Mouse (Mus musculus): ENCODE measurements around the gene Gm498. TPM values are rescaled to one million over a fixed set of nuclear protein-coding genes. Genes with fewer than 3 reads are reported as not detected.

The Gm498 gene
- polyA plus RNA-seq, 1 experiment from 2014 or later = not detected

GRCm38 (mm10) chr7:143905176-143905575, 38.5 kb downstream of the Gm498 start:
- no peak overlapping the region for H3K27ac ChIP-seq
- 89% methylated on average over 1 of the region's 1 CpGs for WGBS
- H3K4me2 ChIP-seq = no peak overlapping the region
- H3K4me3 ChIP-seq (replicated peaks) = no peak overlapping the region
- peaks cover 8% of the 10 kb centered on the region; the same call in 1 of the 2 replicates for H3K27me3 ChIP-seq
- no peak for ATAC-seq (ENCODE audit: low FRiP score)
- no peak overlapping the region for H3K9ac ChIP-seq
- H3K9me3 ChIP-seq = no peaks in the 10 kb centered on the region
- H3K36me3 ChIP-seq (replicated peaks) = no peaks in the 10 kb centered on the region
- H3K4me1 ChIP-seq = no peaks in the 10 kb centered on the region

DNA sequence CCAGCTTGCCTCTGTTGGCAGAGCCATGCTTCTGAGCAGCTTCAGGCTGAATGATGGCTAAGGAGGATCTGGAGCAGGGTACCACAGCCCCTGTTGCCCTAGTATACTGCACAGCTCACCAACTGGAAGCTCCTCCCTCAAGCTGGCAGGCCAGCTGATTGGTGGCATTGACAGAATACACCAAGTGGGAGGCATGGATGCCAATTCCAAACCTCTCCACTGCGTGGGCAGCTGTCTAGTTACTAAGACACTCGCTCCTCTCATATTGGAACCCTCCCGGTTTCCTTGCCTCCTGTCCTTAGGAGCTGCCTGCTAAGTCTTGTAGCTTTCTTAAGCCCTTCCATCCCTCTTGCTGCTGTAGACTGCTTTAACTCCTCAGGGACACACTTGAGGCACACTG, 39.0 kb downstream of the Gm498 start:
- no peak overlapping the region for H3K27ac ChIP-seq
- H3K9me3 ChIP-seq = no peaks in the 10 kb centered on the region
- H3K27me3 ChIP-seq = peaks cover 8% of the 10 kb centered on the region; the same call in 1 of the 2 replicates
- no peak overlapping the region for H3K4me3 ChIP-seq (replicated peaks)
- H3K36me3 ChIP-seq (replicated peaks) = no peaks in the 10 kb centered on the region
- ATAC-seq (ENCODE audit: low FRiP score) = no peak
- WGBS = 80% methylated on average over 3 of the region's 3 CpGs
- no peak overlapping the region for H3K9ac ChIP-seq
- no peaks in the 10 kb centered on the region for H3K4me1 ChIP-seq
- no peak overlapping the region for H3K4me2 ChIP-seq

DNA sequence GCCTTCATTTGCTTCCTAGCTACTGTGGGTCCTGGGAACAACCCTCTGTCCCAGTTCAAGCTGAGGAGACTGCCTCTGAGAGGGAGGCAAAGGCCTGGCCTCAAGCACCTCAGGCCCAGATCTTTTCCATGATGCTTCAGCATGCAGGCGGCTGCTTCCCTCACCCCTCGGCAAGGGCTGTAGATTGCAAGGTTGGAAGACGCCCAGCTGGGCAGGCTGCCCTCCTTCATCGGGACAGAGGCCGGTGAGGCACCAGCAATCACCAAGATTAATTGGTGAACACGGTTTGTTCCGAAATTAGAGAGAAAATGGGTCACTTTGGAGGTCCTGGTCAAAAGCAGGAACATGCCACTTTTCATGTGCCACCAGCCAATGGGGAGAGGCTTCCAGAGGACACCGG, 47.0 kb downstream of the Gm498 start:
- Histone ChIP-seq H3K9ac (no peak overlapping the region), H3K4me3 (replicated peaks) (no peak overlapping the region), H3K4me1 (no peaks in the 10 kb centered on the region), H3K27ac (no peak overlapping the region), H3K27me3 (no peaks in the 10 kb centered on the region; the same call in 1 of the 2 replicates), H3K36me3 (replicated peaks) (no peaks in the 10 kb centered on the region), H3K4me2 (no peak overlapping the region), H3K9me3 (no peaks in the 10 kb centered on the region)
- no peak for ATAC-seq (ENCODE audit: low FRiP score)
- WGBS = 94% methylated on average over 8 of the region's 8 CpGs

- no peak overlapping the region for H3K4me2 ChIP-seq
- H3K9me3 ChIP-seq = no peaks in the 10 kb centered on the region
- 77% methylated on average over 3 of the region's 3 CpGs for WGBS
- no peaks in the 10 kb centered on the region for H3K27me3 ChIP-seq
- H3K36me3 ChIP-seq (replicated peaks) = no peaks in the 10 kb centered on the region
- no peak for ATAC-seq (ENCODE audit: low FRiP score)
- no peaks in the 10 kb centered on the region for H3K4me1 ChIP-seq
- no peak overlapping the region for H3K4me3 ChIP-seq (replicated peaks)
- H3K27ac ChIP-seq = no peak overlapping the region
- H3K9ac ChIP-seq = no peak overlapping the region
Measured at GRCm38 (mm10) chr7:143919031-143919679, 52.5 kb downstream of the Gm498 start.

DNA sequence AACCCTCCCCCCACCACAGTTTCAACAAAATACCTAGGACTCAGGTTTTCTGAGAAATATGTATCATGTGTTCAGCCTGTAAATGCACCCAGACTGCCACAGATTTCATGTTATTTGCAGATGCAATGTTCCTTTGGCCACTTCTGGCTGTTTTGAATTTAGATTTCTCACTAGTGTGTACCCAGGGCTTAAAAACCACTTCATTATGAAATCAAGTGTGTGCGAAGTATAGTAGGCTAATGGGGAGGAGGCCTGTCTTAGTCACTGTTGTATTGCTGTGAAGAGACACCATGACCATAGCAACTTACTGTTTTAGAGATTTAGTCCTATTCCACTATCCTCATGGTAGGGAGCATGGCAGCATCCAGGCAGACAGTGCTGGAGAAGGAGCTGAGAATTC, 63.3 kb downstream of the Gm498 start:
- 91% methylated on average over 1 of the region's 1 CpGs for WGBS
- Histone ChIP-seq H3K9me3 (no peaks in the 10 kb centered on the region), H3K27ac (no peak overlapping the region), H3K4me1 (no peaks in the 10 kb centered on the region), H3K9ac (no peak overlapping the region), H3K4me2 (no peak overlapping the region), H3K27me3 (no peaks in the 10 kb centered on the region), H3K36me3 (replicated peaks) (no peaks in the 10 kb centered on the region), H3K4me3 (replicated peaks) (no peak overlapping the region)
- ATAC-seq (ENCODE audit: low FRiP score) = no peak

- H3K9ac ChIP-seq = no peak overlapping the region
- no peaks in the 10 kb centered on the region; the same call in 1 of the 2 replicates for H3K4me1 ChIP-seq
- H3K36me3 ChIP-seq (replicated peaks) = no peaks in the 10 kb centered on the region
- 29% methylated on average over 4 of the region's 4 CpGs for WGBS
- H3K9me3 ChIP-seq = no peaks in the 10 kb centered on the region
- H3K27me3 ChIP-seq = no peaks in the 10 kb centered on the region; the same call in 1 of the 2 replicates
- no peak overlapping the region for H3K27ac ChIP-seq
- no peak overlapping the region for H3K4me3 ChIP-seq (replicated peaks)
- ATAC-seq (ENCODE audit: low FRiP score) = no peak
- H3K4me2 ChIP-seq = no peak overlapping the region
Measured at GRCm38 (mm10) chr7:143938647-143939046, 72.0 kb downstream of the Gm498 start.

DNA sequence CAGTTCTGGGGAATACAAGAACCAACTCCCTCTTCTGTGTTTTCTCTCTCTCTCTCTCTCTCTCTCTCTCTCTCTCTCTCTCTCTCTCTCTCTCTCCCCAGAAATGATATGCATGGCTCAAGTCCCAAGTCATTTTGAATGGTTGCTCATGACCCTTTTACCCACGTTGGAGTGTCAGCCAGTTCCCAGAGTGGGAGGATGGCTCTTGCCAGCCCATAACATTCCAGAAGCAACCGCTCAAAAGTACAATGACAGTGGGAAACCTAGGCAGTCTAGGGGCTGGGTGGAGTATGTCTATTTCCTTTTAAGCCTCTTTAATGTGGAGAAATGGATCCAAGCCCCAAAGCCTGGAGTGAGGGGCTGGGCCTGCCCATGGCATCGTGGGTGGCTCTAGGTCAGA, 72.8 kb downstream of the Gm498 start:
- no peak overlapping the region for H3K4me3 ChIP-seq (replicated peaks)
- H3K27me3 ChIP-seq = no peaks in the 10 kb centered on the region; the same call in 1 of the 2 replicates
- H3K4me2 ChIP-seq = no peak overlapping the region
- no peak for ATAC-seq (ENCODE audit: low FRiP score)
- no peak overlapping the region for H3K9ac ChIP-seq
- H3K27ac ChIP-seq = no peak overlapping the region
- no peaks in the 10 kb centered on the region; the same call in 1 of the 2 replicates for H3K4me1 ChIP-seq
- no peaks in the 10 kb centered on the region for H3K36me3 ChIP-seq (replicated peaks)
- no peaks in the 10 kb centered on the region for H3K9me3 ChIP-seq
- 81% methylated on average over 3 of the region's 3 CpGs for WGBS

DNA sequence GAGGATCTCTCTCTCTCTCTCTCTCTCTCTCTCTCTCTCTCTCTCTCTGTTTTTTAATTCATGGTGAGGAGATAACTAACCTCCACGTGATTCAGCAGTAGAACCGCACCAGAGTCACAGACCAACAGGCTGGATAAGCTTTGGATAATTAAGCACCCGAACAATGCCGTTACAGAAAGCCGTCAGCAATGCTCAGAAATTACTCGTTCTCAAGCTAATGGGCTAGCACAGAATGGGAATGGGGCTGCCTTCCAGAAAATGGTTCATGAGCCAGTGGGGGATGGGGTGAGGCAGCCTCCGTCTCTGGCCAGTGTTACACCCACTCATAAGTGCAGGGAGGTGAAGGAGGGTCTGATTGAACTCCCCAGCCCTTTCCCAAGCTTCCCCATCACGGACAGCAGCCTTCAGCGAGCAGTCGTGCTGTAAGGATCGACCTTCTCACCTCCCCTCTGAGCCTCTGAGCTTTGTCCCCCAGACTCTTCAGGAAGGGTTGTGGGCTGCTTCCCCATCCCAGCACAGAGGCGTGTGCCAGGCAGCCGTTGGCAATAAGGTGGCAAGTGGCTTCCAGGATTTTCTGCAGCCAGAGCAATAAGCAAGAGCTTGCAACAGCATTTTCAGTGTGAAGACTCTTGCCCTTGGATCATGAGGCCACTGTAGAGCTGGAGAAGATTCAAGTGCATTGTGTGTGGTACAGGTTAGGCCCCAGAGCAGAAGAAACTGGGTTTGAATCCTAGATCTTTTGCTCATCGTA, 76.5 kb downstream of the Gm498 start:
- 60% methylated on average over 14 of the region's 14 CpGs for WGBS
- Histone ChIP-seq H3K4me3 (replicated peaks) (no peak overlapping the region), H3K27me3 (no peaks in the 10 kb centered on the region), H3K9me3 (no peaks in the 10 kb centered on the region), H3K4me1 (no peaks in the 10 kb centered on the region; the same call in 1 of the 2 replicates), H3K4me2 (no peak overlapping the region), H3K9ac (no peak overlapping the region), H3K27ac (no peak overlapping the region), H3K36me3 (replicated peaks) (no peaks in the 10 kb centered on the region)
- ATAC-seq (ENCODE audit: low FRiP score) = no peak

- H3K4me3 ChIP-seq (replicated peaks) = no peak overlapping the region
- H3K9me3 ChIP-seq = no peaks in the 10 kb centered on the region
- WGBS = 73% methylated on average over 6 of the region's 6 CpGs
- H3K9ac ChIP-seq = no peak overlapping the region
- no peak overlapping the region for H3K4me2 ChIP-seq
- no peaks in the 10 kb centered on the region for H3K4me1 ChIP-seq
- H3K36me3 ChIP-seq (replicated peaks) = no peaks in the 10 kb centered on the region
- no peak for ATAC-seq (ENCODE audit: low FRiP score)
- H3K27ac ChIP-seq = no peak overlapping the region
- H3K27me3 ChIP-seq = no peaks in the 10 kb centered on the region
Measured at GRCm38 (mm10) chr7:143944421-143944980, 77.9 kb downstream of the Gm498 start.

Small RNAs within 50 kb of the gene (microRNA-seq; reads per million reads assigned to microRNA genes)
- gene Mir6404 = not detected

Other genes with a start within 250 kb of the Gm498 start
- gene Tnfrsf26, start 238.1 kb upstream of the Gm498 start, polyA plus RNA-seq (2016; fragmentation: Nextera tagmentation; extraction: Ambion mirVana) = 0.12 and 0.22 TPM in 2 replicates
- gene Tnfrsf22, start 217.2 kb upstream of the Gm498 start, polyA plus RNA-seq (2016; fragmentation: Nextera tagmentation; extraction: Ambion mirVana) = 7.7 and 7.8 TPM in 2 replicates
- 0.28 and 0.51 TPM in 2 replicates for gene Tnfrsf23, start 181.0 kb upstream of the Gm498 start, polyA plus RNA-seq (2016; fragmentation: Nextera tagmentation; extraction: Ambion mirVana)
- gene Osbpl5, start 109.9 kb upstream of the Gm498 start, polyA plus RNA-seq (2016; fragmentation: Nextera tagmentation; extraction: Ambion mirVana) = 15.1 and 17.5 TPM in 2 replicates
- not detected in 2 replicates for gene Mrgprg, start 99.8 kb upstream of the Gm498 start, polyA plus RNA-seq (2016; fragmentation: Nextera tagmentation; extraction: Ambion mirVana)
- 2.7 and 3.2 TPM in 2 replicates for gene Mrgpre, start 82.3 kb upstream of the Gm498 start, polyA plus RNA-seq (2016; fragmentation: Nextera tagmentation; extraction: Ambion mirVana)
- gene Nadsyn1, start 44.0 kb upstream of the Gm498 start, polyA plus RNA-seq (2016; fragmentation: Nextera tagmentation; extraction: Ambion mirVana) = 8.5 and 10.7 TPM in 2 replicates
- 60.9 and 62.5 TPM in 2 replicates for gene Dhcr7, start 43.7 kb upstream of the Gm498 start, polyA plus RNA-seq (2016; fragmentation: Nextera tagmentation; extraction: Ambion mirVana)
- 2.8 and 3.0 TPM in 2 replicates for gene Shank2, start 135.1 kb downstream of the Gm498 start, polyA plus RNA-seq (2016; fragmentation: Nextera tagmentation; extraction: Ambion mirVana)